Mouse (Mus musculus): Measurements from ENCODE around the gene Prss21.
"Not testable (repeated sequence)": the region's sequence is repeated elsewhere in the genome, so short reads cannot be mapped to it uniquely, and the experiment has no call there.

Prss21 gene

DNA sequence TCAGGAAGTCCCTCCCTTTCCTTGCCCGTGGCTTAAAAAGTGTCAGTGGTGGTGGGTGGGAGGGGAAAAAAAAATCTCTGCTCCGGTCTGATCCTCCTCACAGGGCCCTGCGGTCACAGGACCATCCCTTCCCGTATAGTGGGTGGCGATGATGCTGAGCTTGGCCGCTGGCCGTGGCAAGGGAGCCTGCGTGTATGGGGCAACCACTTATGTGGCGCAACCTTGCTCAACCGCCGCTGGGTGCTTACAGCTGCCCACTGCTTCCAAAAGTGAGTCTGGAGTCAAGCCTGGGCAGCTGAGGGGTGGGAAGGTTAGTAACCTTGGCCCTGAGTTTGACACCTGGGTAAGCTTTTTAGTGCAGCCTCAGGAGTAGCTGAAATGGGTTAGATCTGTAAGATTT lies 657 bp downstream of the Prss21 start:
- no peak for DNase-seq

DNA sequence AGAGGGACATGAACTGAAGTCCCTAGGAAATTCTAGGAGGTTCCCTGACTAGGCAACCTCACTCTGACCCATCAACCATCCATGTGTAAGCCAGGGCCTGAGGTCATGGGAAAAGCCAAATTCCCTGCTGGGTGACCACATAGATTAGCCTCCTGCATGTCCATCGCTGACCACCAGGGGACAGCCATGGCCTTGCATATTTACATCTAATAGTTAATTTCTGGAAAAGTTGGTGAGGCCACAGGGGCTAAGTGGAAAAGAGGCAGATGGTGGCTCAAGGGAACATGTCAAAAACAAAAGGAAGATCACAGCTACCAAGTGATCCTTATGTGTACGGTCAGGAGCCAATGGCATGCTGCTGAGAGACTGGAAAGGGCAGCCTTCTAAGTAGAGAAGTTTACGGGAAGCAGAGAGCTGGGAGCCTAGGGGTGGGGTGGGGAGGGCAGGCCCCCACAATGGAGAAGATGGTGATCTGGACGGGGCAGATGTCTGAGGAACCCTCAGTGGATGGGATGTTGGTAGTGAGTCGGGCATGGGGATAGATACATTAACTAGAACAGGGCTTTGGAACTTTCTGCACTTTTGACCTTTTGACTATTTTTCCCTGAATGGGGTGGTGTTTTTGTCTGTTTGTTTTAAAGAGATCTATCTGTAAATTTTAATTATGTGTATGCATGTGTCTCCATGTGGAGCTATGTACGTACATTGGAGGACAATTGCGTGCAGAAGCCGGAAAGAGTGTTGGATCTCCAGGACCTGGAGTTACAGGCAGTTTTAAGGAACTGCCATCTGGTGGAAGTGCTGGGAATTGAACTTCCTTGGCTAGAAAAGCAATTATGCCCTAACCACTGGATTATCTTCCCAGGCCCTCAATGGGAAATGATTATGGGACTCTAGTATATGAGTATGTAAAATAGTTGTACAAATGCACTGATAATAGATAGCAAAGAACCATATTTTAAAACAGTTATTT lies 6.3 kb downstream of the Prss21 start:
- no peak for DNase-seq

DNA sequence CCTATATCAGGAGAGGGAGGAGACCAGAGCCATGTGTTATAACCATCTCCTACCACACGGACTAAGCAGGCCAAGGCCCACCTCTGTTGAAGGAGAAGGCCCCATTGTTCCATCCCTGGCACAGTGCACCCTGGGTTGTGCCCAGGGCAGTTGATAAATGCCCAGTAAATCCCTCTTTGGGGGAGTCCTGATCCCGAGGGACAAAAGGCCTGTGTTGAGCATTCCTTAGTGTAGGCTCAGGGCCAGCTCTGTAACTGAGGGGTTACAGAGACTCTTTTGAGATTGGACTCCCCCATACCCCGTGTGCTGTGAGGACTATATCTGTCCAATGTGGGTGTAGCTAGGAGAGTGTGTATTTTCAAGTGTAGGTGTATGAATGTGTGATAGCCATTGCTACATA lies 8.9 kb downstream of the Prss21 start:
- no peak for DNase-seq

DNA sequence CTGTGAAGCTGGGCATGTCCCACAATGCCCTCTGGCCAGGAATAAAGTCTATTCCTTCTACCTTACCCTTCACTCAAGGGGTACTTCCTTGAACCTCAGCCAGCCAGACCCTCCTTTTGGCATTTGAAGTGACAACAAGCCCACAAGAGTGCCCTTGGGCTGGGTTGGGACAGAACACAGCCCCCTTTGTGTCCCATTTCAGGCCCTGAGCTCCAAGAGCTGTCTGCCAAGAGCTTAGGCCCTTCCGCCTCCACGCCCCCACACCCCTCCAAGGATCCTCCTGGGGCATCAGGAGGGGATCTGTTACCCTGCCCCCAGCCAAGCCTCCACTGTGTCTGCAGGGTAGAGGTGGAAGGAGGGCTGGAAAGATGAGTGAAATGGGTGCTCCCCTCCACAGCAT lies 9.3 kb downstream of the Prss21 start:
- DNase-seq = no peak

DNA sequence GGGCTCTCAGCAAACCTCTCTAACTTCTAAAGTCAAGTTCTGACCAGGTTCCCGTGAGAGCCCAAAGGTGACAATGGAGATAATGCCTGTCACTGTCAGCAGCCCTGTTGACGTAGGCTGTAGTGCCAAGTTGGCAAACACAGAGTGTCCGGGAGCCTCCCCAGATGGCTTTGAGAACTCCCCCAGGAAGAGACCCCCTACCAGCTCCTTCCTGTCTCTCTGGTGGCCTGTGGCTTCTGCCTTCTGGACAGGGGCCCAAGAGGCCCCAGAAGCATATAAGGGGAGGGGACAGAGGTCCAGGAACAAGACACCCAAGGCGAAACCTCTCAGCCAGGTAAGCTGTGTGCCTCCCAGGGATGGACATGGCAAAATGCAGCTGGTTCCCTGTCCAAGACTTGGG lies 12.7 kb downstream of the Prss21 start, which contains the start of the genes Dcpp1 and Dcpp2:
Dcpp1 (plus strand) TSS at position 301 of the 400 bp plus-strand sequence.
Dcpp2 (plus strand) TSS at position 305 of the 400 bp plus-strand sequence.
- not testable (repeated sequence) for DNase-seq

DNA sequence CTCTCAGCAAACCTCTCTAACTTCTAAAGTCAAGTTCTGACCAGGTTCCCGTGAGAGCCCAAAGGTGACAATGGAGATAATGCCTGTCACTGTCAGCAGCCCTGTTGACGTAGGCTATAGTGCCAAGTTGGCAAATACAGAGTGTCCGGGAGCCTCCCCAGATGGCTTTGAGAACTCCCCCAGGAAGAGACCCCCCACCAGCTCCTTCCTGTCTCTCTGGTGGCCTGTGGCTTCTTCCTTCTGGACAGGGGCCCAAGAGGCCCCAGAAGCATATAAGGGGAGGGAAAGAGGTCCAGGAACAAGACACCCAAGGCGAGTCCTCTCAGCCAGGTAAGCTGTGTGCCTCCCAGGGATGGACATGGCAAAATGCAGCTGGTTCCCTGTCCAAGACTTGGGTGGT lies 49.3 kb downstream of the Prss21 start, which contains the start of gene Dcpp3:
Dcpp3 (plus strand) TSS at position 301 of the 400 bp plus-strand sequence.
- not testable (repeated sequence) for DNase-seq

All from thymus, adult 18-20 months (tissue).